Mouse (Mus musculus): ENCODE results near the gene Elavl1. TPM values are rescaled to one million over a fixed set of nuclear protein-coding genes. Genes with fewer than 3 reads are reported as not detected.
"Not testable (repeated sequence)": the region's sequence is repeated elsewhere in the genome, so short reads cannot be mapped to it uniquely, and the experiment has no call there.

Gene Elavl1
- polyA plus RNA-seq, 1 experiment from 2014 or later: 213 TPM

DNA sequence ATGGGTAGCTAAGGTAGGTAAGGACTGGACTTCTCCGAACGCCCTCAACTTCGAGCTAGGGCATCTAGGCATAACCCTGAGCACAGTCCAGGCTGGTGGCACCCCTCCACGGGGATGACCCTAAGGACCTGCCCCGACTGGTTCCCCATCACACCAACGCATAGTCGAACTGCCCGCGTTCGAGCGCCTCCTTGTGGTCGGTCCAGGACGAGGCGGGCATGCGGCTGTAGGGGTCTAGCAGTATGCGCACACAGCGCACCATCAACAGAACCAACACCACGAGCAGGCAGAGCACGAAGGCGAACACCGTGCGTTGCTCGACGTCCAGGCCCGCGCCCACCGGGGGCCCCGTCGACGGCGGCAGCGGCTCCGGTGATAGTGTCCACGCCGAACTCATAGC, 67.0 kb downstream of the Elavl1 start:
- Histone ChIP-seq H3K36me3 (peaks cover 57% of the 10 kb centered on the region), H3K4me1 (peaks cover 36% of the 10 kb centered on the region), H3K9me3 (replicated peaks) (no peaks in the 10 kb centered on the region), H3K4me3 (replicated peaks) (peak overlapping the region; percentile 74), H3K27me3 (no peaks in the 10 kb centered on the region), H3K27ac (replicated peaks) (peak overlapping the region; percentile 83), H3K9ac (peak overlapping the region; percentile 57), H3K4me2 (replicated peaks) (peak overlapping the region; percentile 87)
- ATAC-seq (ENCODE audit: insufficient number of reproducible peaks, low FRiP score, low TSS enrichment, low read depth): peak; percentile 59
- 3% methylated on average over 35 of the region's 35 CpGs for WGBS

GRCm38 (mm10) chr8:4257350-4257749, 67.9 kb downstream of the Elavl1 start:
- 62% methylated on average over 4 of the region's 4 CpGs for WGBS
- Histone ChIP-seq H3K36me3 (peaks cover 48% of the 10 kb centered on the region), H3K9me3 (replicated peaks) (no peaks in the 10 kb centered on the region), H3K4me2 (replicated peaks) (peak overlapping the region; percentile 87; the same call in 1 of the 2 replicates), H3K27ac (replicated peaks) (0 out of 2 replicates have a peak overlapping the region, but pooled peaks have one; percentile 1), H3K4me3 (replicated peaks) (peak overlapping the region; percentile 74), H3K27me3 (no peaks in the 10 kb centered on the region), H3K4me1 (peaks cover 39% of the 10 kb centered on the region), H3K9ac (no peak overlapping the region)
- ATAC-seq (ENCODE audit: insufficient number of reproducible peaks, low FRiP score, low TSS enrichment, low read depth): no peak

DNA sequence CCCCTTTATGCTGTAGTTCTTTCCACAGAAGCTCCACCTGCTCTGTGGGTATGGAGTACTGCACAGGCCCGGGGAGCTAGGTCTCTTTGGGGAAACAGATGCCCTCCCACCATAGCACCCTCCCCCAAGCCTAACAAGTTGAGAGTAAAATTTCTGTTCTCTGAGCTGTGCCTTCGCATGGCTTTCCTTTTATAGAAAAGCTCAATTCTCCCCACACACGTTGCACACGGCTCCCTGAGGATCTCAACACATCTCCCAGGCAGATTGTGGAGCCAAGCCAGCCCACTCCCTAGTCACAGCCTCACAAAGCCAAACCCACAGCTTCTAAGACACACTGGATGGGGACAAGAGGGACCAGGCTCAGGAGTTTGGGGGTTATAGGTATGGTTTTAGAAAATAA, 68.3 kb downstream of the Elavl1 start:
- no peak overlapping the region for H3K9ac ChIP-seq

DNA sequence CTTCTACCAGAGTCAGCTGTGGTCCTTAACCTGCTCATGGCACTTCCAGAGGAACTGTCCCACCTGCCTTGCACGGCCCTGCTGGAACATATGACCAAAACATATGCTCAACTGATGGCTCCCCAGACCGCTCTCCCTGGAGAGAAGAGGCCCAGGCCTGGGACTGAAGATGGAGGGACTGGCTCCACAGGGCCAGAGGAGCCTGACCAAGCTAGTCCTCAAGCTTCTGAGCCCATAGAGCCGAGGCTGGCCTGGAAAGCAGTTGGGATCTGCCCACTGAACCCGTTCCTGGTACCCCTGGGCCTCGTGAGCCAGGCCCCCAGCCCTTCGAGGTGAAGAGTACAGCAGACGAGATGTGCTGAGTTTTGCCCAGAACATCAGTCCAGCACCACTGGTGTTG, 69.7 kb downstream of the Elavl1 start:
- H3K4me3 ChIP-seq (replicated peaks); H3K9ac ChIP-seq; H3K27ac ChIP-seq (replicated peaks); H3K9me3 ChIP-seq (replicated peaks); H3K4me2 ChIP-seq (replicated peaks); ATAC-seq (ENCODE audit: insufficient number of reproducible peaks, low FRiP score, low TSS enrichment, low read depth); H3K27me3 ChIP-seq: not testable (repeated sequence)
- Histone ChIP-seq H3K36me3 (peaks cover 30% of the 10 kb centered on the region), H3K4me1 (peaks cover 44% of the 10 kb centered on the region)
- 87% methylated on average over 7 of the region's 7 CpGs for WGBS

More for the DNA sequence above, 68.3 kb downstream of the Elavl1 start:
- H3K36me3 ChIP-seq: peaks cover 44% of the 10 kb centered on the region
- no peak overlapping the region for H3K4me3 ChIP-seq (replicated peaks)
- WGBS: 36% methylated on average over 4 of the region's 4 CpGs
- no peaks in the 10 kb centered on the region for H3K27me3 ChIP-seq
- no peaks in the 10 kb centered on the region for H3K9me3 ChIP-seq (replicated peaks)
- 0 out of 2 replicates have a peak overlapping the region, but pooled peaks have one; percentile 1 for H3K27ac ChIP-seq (replicated peaks)
- H3K4me1 ChIP-seq: peaks cover 40% of the 10 kb centered on the region
- no peak for ATAC-seq (ENCODE audit: insufficient number of reproducible peaks, low FRiP score, low TSS enrichment, low read depth)
- 0 out of 2 replicates have a peak overlapping the region, but pooled peaks have one; percentile 87 for H3K4me2 ChIP-seq (replicated peaks)

GRCm38 (mm10) chr8:4254001-4254400, 71.2 kb downstream of the Elavl1 start:
- Histone ChIP-seq H3K9me3 (replicated peaks) (no peaks in the 10 kb centered on the region), H3K4me2 (replicated peaks) (peak overlapping the region; percentile 78), H3K27ac (replicated peaks) (peak overlapping the region; percentile 93; the same call in 1 of the 2 replicates), H3K36me3 (peaks cover 23% of the 10 kb centered on the region), H3K4me3 (replicated peaks) (peak overlapping the region; percentile 100), H3K27me3 (no peaks in the 10 kb centered on the region), H3K4me1 (peaks cover 45% of the 10 kb centered on the region), H3K9ac (peak overlapping the region; percentile 99; the same call in 1 of the 2 replicates)
- 68% methylated on average over 6 of the region's 6 CpGs for WGBS
- ATAC-seq (ENCODE audit: insufficient number of reproducible peaks, low FRiP score, low TSS enrichment, low read depth): no peak

- no peaks in the 10 kb centered on the region for H3K9me3 ChIP-seq (replicated peaks)
- ATAC-seq (ENCODE audit: insufficient number of reproducible peaks, low FRiP score, low TSS enrichment, low read depth): peak; percentile 91
- peak within 1 kb of the TSS; percentile 99 for H3K9ac ChIP-seq
- H3K36me3 ChIP-seq: peaks cover 25% of the 10 kb centered on the region
- H3K4me2 ChIP-seq (replicated peaks): peak within 1 kb of the TSS; percentile 78
- H3K27ac ChIP-seq (replicated peaks): peak within 1 kb of the TSS; percentile 93
- WGBS: under 1% methylated on average over 69 of the region's 69 CpGs
- peaks cover 45% of the 10 kb centered on the region for H3K4me1 ChIP-seq
- no peaks in the 10 kb centered on the region for H3K27me3 ChIP-seq
- peak within 1 kb of the TSS; percentile 100 for H3K4me3 ChIP-seq (replicated peaks)
These were observed 72.0 kb downstream of the Elavl1 start, which contains the start of gene Snapc2 for GRCm38 (mm10) chr8:4252934-4253841. TSS of gene Snapc2 (plus strand) at chr8:4253080.

DNA sequence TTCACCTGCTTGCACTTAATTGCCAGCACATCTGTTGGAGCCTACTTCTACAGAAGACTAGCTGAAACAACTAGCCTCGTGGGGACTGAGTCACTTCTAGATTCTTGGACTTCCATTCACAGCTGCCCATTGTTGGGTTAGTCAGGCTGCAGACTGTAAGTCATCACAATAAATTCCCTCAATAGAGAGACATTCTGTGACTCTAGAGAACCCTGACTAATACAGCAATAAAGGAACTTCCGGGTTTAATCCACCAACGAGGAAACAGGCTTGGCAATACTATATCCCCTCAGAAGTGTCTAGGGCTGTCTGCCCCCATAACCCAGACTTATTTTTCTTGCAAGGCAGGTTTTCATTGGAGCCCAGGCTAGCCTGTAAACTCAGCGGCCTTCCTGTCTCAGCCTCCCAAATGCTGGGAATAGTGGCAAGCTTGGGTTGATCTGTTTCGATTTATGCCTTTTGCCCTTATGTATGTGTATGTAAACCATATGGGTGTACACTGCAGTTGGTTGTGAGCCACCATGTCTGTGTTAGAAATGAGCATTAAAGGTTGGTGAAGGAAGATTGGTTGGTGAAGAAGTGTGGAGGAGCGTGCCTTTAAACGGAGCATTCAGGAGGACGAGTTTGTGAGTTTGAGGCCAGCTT, 73.0 kb downstream of the Elavl1 start:
- 38% methylated on average over 8 of the region's 8 CpGs for WGBS
- H3K9me3 ChIP-seq (replicated peaks): no peaks in the 10 kb centered on the region
- no peak for ATAC-seq (ENCODE audit: insufficient number of reproducible peaks, low FRiP score, low TSS enrichment, low read depth)
- H3K4me1 ChIP-seq: peaks cover 35% of the 10 kb centered on the region
- H3K36me3 ChIP-seq: peaks cover 35% of the 10 kb centered on the region
- H3K27me3 ChIP-seq: no peaks in the 10 kb centered on the region
- H3K27ac ChIP-seq (replicated peaks): peak overlapping the region; percentile 93
- H3K4me2 ChIP-seq (replicated peaks): peak overlapping the region; percentile 78
- peak overlapping the region; percentile 99; the same call in 1 of the 2 replicates for H3K9ac ChIP-seq
- H3K4me3 ChIP-seq (replicated peaks): peak overlapping the region; percentile 100

GRCm38 (mm10) chr8:4250306-4250970, 74.8 kb downstream of the Elavl1 start:
- Histone ChIP-seq H3K4me3 (replicated peaks) (no peak overlapping the region), H3K27me3 (no peaks in the 10 kb centered on the region), H3K9me3 (replicated peaks) (no peaks in the 10 kb centered on the region), H3K9ac (no peak overlapping the region), H3K36me3 (peaks cover 40% of the 10 kb centered on the region), H3K27ac (replicated peaks) (no peak overlapping the region), H3K4me2 (replicated peaks) (no peak overlapping the region), H3K4me1 (peaks cover 29% of the 10 kb centered on the region)
- WGBS: 36% methylated on average over 26 of the region's 26 CpGs
- ATAC-seq (ENCODE audit: insufficient number of reproducible peaks, low FRiP score, low TSS enrichment, low read depth): 0 out of 2 replicates have a peak, but pooled peaks have one; percentile 5

DNA sequence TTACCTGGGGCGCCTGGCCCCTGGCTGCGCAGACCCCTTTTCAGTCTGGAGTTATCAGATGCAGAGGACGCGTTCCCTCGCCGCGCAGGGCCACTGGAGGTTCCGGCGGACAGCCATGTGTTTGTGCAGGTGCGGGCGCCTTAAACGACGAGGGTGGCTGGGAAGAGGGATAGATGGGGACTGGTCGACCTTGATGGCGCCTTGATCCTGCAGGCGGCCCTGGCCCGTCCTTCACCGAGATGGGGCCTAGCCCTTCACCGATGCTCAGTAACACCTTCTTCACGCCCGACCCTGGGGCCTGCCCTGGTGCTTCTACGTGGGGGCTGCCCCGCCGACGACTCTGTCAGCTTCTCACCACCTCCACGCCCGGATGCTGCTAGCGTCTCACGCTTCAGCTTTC, 76.0 kb downstream of the Elavl1 start:
- Histone ChIP-seq H3K9ac (no peak overlapping the region), H3K4me3 (replicated peaks) (no peak overlapping the region), H3K27ac (replicated peaks) (0 out of 2 replicates have a peak overlapping the region, but pooled peaks have one; percentile 17), H3K9me3 (replicated peaks) (no peaks in the 10 kb centered on the region), H3K36me3 (peaks cover 41% of the 10 kb centered on the region), H3K4me2 (replicated peaks) (no peak overlapping the region), H3K4me1 (peaks cover 27% of the 10 kb centered on the region), H3K27me3 (no peaks in the 10 kb centered on the region)
- ATAC-seq (ENCODE audit: insufficient number of reproducible peaks, low FRiP score, low TSS enrichment, low read depth): no peak
- WGBS: 21% methylated on average over 29 of the region's 29 CpGs

GRCm38 (mm10) chr8:4247951-4248540, 77.2 kb downstream of the Elavl1 start, which contains the start of gene Tgfbr3l:
TSS of gene Tgfbr3l (plus strand) at chr8:4248214.
- 83% methylated on average over 15 of the region's 15 CpGs for WGBS
- H3K36me3 ChIP-seq: peaks cover 53% of the 10 kb centered on the region
- no peaks in the 10 kb centered on the region for H3K27me3 ChIP-seq
- no peak within 1 kb of the TSS for H3K9ac ChIP-seq
- no peak for ATAC-seq (ENCODE audit: insufficient number of reproducible peaks, low FRiP score, low TSS enrichment, low read depth)
- 0 out of 2 replicates have a peak within 1 kb of the TSS, but pooled peaks have one; percentile 17 for H3K27ac ChIP-seq (replicated peaks)
- peaks cover 19% of the 10 kb centered on the region for H3K4me1 ChIP-seq
- no peak within 1 kb of the TSS for H3K4me3 ChIP-seq (replicated peaks)
- no peak within 1 kb of the TSS for H3K4me2 ChIP-seq (replicated peaks)
- H3K9me3 ChIP-seq (replicated peaks): no peaks in the 10 kb centered on the region

All from embryonic facial prominence, embryonic 15.5 days (tissue).